Mouse (Mus musculus): ENCODE measurements around the gene Tlnrd1. TPM values are rescaled to one million over a fixed set of nuclear protein-coding genes. Genes with fewer than 3 reads are reported as not detected.
"Not testable (repeated sequence)": the region's sequence is repeated elsewhere in the genome, so short reads cannot be mapped to it uniquely, and the experiment has no call there.

Tlnrd1 gene
- total and polyA plus RNA-seq, 3 experiments: 7.5 to 18.0 TPM; not detected in 1

GRCm38 (mm10) chr7:83891433-83892332 lies 7.6 kb upstream of the Tlnrd1 start (continued):
- TF ChIP-seq NRF1 (IDR thresholded peaks at IDR 0.05; ENCODE audit: insufficient read depth, low read depth, low read length, poor library complexity, severe bottlenecking): peak; percentile 79
- no peak for TF ChIP-seq RAD21 (IDR thresholded peaks at IDR 0.05; ENCODE audit: low read depth, low read length)
- TF ChIP-seq TCF12 (IDR thresholded peaks at IDR 0.05; ENCODE audit: low read depth, low read length): 0 out of 2 replicates have a peak, but pooled peaks have one; percentile 17
- peak; percentile 62; the same call in 1 of the 2 replicates for TF ChIP-seq TBP (IDR thresholded peaks at IDR 0.05; ENCODE audit: low read depth, low read length)
- TF ChIP-seq ETS1 (IDR thresholded peaks at IDR 0.05; ENCODE audit: low read depth, low read length): 0 out of 2 replicates have a peak, but pooled peaks have one; percentile 3
- no peak for TF ChIP-seq SMC3 (IDR thresholded peaks at IDR 0.05; ENCODE audit: low read depth, low read length)
- no peak for TF ChIP-seq MAFK (IDR thresholded peaks at IDR 0.05; ENCODE audit: borderline replicate concordance, low read depth, low read length)
- no peak for TF ChIP-seq POLR2AphosphoS5 (IDR thresholded peaks at IDR 0.05; ENCODE audit: borderline replicate concordance, low read depth, low read length)
- peak in 1 of 2 experiments; percentile 90; a peak in 2 of 4 replicates for TF ChIP-seq POLR2A (IDR thresholded peaks at IDR 0.05; ENCODE audit: control insufficient read depth in 1 of 2, insufficient read depth in 1 of 2, low read depth in 1 of 2, low read length in 2 of 2, poor library complexity in 1 of 2)
- no peak; the same call in 1 of the 2 replicates for TF ChIP-seq GATA1 (IDR thresholded peaks at IDR 0.05; ENCODE audit: low read depth, low read length)
- no peak for TF ChIP-seq USF1 (IDR thresholded peaks at IDR 0.05; ENCODE audit: low read depth, low read length)
- TF ChIP-seq ELF1 (IDR thresholded peaks at IDR 0.05; ENCODE audit: low read depth, low read length): 0 out of 2 replicates have a peak, but pooled peaks have one; percentile 8
- TF ChIP-seq EP300 (IDR thresholded peaks at IDR 0.05; ENCODE audit: low read depth in 1 of 2, low read length in 2 of 2): no peak

GRCm38 (mm10) chr7:83889946-83890345 lies 5.8 kb upstream of the Tlnrd1 start:
- not testable (repeated sequence) for DNase-seq (ENCODE audit: low read depth, low spot score); H3K27ac ChIP-seq (ENCODE audit: control insufficient read depth, low read depth, low read length); H3K4me3 ChIP-seq (ENCODE audit: control insufficient read depth in 1 of 2, insufficient read depth in 1 of 2, low read depth in 2 of 2, low read length in 2 of 2); H3K9ac ChIP-seq (ENCODE audit: control insufficient read depth, low read depth, low read length, poor library complexity, severe bottlenecking); H3K9me3 ChIP-seq (replicated peaks; ENCODE audit: insufficient read depth, low read length); H3K27me3 ChIP-seq (ENCODE audit: control insufficient read depth in 1 of 2, insufficient read depth in 2 of 2, low read length in 2 of 2)
- Histone ChIP-seq H3K4me1 (ENCODE audit: control insufficient read depth in 1 of 2, insufficient read depth in 2 of 2, low read length in 2 of 2) (peaks cover 18 to 23% of the 10 kb centered on the region in 2 experiments), H3K36me3 (ENCODE audit: control insufficient read depth in 1 of 2, insufficient read depth in 2 of 2, low read length in 2 of 2) (peaks cover 0 to 29% of the 10 kb centered on the region in 2 experiments; a peak in 3 of 4 replicates), H3K79me2 (ENCODE audit: control insufficient read depth, insufficient read depth, low read length, poor library complexity) (peaks cover 23% of the 10 kb centered on the region)
- TF ChIP-seq ZNF384 (IDR thresholded peaks at IDR 0.05; ENCODE audit: low read depth, low read length): peak; percentile 39; the same call in 1 of the 2 replicates

GRCm38 (mm10) chr7:83889383-83889782 lies 5.3 kb upstream of the Tlnrd1 start:
- H3K27ac ChIP-seq (ENCODE audit: control insufficient read depth, low read depth, low read length): no peak overlapping the region
- TF ChIP-seq ETS1 (IDR thresholded peaks at IDR 0.05; ENCODE audit: low read depth, low read length) (peak; percentile 51), EP300 (IDR thresholded peaks at IDR 0.05; ENCODE audit: low read depth in 1 of 2, low read length in 2 of 2) (no peak), SIN3A (IDR thresholded peaks at IDR 0.05; ENCODE audit: low read length) (no peak), USF1 (IDR thresholded peaks at IDR 0.05; ENCODE audit: low read depth, low read length) (peak; percentile 50; the same call in 1 of the 2 replicates), ZNF384 (IDR thresholded peaks at IDR 0.05; ENCODE audit: low read depth, low read length) (peak; percentile 34)
- H3K36me3 ChIP-seq (ENCODE audit: control insufficient read depth in 1 of 2, insufficient read depth in 2 of 2, low read length in 2 of 2): peaks cover 0 to 23% of the 10 kb centered on the region in 2 experiments; a peak in 2 of 4 replicates
- H3K9ac ChIP-seq (ENCODE audit: control insufficient read depth, low read depth, low read length, poor library complexity, severe bottlenecking): no peak overlapping the region
- H3K4me1 ChIP-seq (ENCODE audit: control insufficient read depth in 1 of 2, insufficient read depth in 2 of 2, low read length in 2 of 2): peaks cover 18 to 19% of the 10 kb centered on the region in 2 experiments
- H3K4me3 ChIP-seq (ENCODE audit: control insufficient read depth in 1 of 2, insufficient read depth in 1 of 2, low read depth in 2 of 2, low read length in 2 of 2): no peak overlapping the region
- H3K79me2 ChIP-seq (ENCODE audit: control insufficient read depth, insufficient read depth, low read length, poor library complexity): peaks cover 20% of the 10 kb centered on the region
- no peak for DNase-seq (ENCODE audit: low read depth, low spot score)
- H3K27me3 ChIP-seq (ENCODE audit: control insufficient read depth in 1 of 2, insufficient read depth in 2 of 2, low read length in 2 of 2): no peaks in the 10 kb centered on the region
- H3K9me3 ChIP-seq (replicated peaks; ENCODE audit: insufficient read depth, low read length): no peaks in the 10 kb centered on the region

All from MEL (cell line).